Mouse (Mus musculus) adrenal gland (tissue): ENCODE data around the gene Psmb7.

Experiments
- intact Hi-C: fragments of 180-260 bp; cut with DNase I; formaldehyde crosslinking; loops from one replicate; pipeline ENCODE4 v1.15.1; 2025

The Psmb7 gene

GRCm38 (mm10) chr2:38597896-38598295 is 46.0 kb downstream of the Psmb7 start:
- intact Hi-C loops: no loop called here

GRCm38 (mm10) chr2:38594874-38595273 is 49.0 kb downstream of the Psmb7 start:
- intact Hi-C loops: loop anchor here (5.0 kb wide), 1 partner anchor 163 kb away; no protein-coding TSS in a partner anchor

GRCm38 (mm10) chr2:38591751-38592459 is 52.0 kb downstream of the Psmb7 start:
- intact Hi-C loops: loop anchor here (5.0 kb wide), 1 partner anchor 160 kb away; no protein-coding TSS in a partner anchor

- intact Hi-C loops: no loop called here
These were observed 57.2 kb downstream of the Psmb7 start for GRCm38 (mm10) chr2:38586733-38587132.

- intact Hi-C loops: no loop called here
These were observed 58.5 kb downstream of the Psmb7 start for GRCm38 (mm10) chr2:38585379-38585736.

- intact Hi-C loops: no loop called here
These were observed 59.1 kb downstream of the Psmb7 start for GRCm38 (mm10) chr2:38584514-38585378.

GRCm38 (mm10) chr2:38583982-38584381 is 59.9 kb downstream of the Psmb7 start:
- intact Hi-C loops: no loop called here

- intact Hi-C loops: no loop called here
These were observed 64.4 kb downstream of the Psmb7 start for GRCm38 (mm10) chr2:38579528-38579927.

GRCm38 (mm10) chr2:38578602-38579521 is 65.0 kb downstream of the Psmb7 start:
- intact Hi-C loops: no loop called here

GRCm38 (mm10) chr2:38574697-38575096 is 69.2 kb downstream of the Psmb7 start:
- intact Hi-C loops: no loop called here

GRCm38 (mm10) chr2:38571971-38572601 is 71.8 kb downstream of the Psmb7 start:
- intact Hi-C loops: no loop called here

- intact Hi-C loops: no loop called here
These were observed 81.3 kb downstream of the Psmb7 start for GRCm38 (mm10) chr2:38562596-38562995.

GRCm38 (mm10) chr2:38560296-38561227 is 83.3 kb downstream of the Psmb7 start:
- intact Hi-C loops: no loop called here

- intact Hi-C loops: no loop called here
These were observed 87.2 kb downstream of the Psmb7 start for GRCm38 (mm10) chr2:38556721-38557120.

GRCm38 (mm10) chr2:38555659-38556058 is 88.2 kb downstream of the Psmb7 start:
- intact Hi-C loops: no loop called here

- intact Hi-C loops: loop anchor here (5.0 kb wide), 1 partner anchor 47 kb away; no protein-coding TSS in a partner anchor
These were observed 89.5 kb downstream of the Psmb7 start for GRCm38 (mm10) chr2:38554226-38554995.

- intact Hi-C loops: loop anchor here (5.0 kb wide), 1 partner anchor 45 kb away; no protein-coding TSS in a partner anchor
These were observed 91.9 kb downstream of the Psmb7 start for GRCm38 (mm10) chr2:38552004-38552443.

- intact Hi-C loops: no loop called here
These were observed 95.9 kb downstream of the Psmb7 start for GRCm38 (mm10) chr2:38547793-38548517.
